Mouse (Mus musculus) cerebellum, postnatal 14 days (tissue): ENCODE measurements at regions not wholly inside any gene's neighbourhood (a gene's known extent, or its start where the extent isn't known, plus 50 kb on each side); places are given as distances from the start of the nearest gene placed in this dataset.

ENCODE experiments used
- DNase-seq, 2 experiments: peaks; one replicate each; pipeline ENCODE4 v3.0.0; 2021; ENCODE audit warnings: mixed read lengths in 2 of 2

DNA sequence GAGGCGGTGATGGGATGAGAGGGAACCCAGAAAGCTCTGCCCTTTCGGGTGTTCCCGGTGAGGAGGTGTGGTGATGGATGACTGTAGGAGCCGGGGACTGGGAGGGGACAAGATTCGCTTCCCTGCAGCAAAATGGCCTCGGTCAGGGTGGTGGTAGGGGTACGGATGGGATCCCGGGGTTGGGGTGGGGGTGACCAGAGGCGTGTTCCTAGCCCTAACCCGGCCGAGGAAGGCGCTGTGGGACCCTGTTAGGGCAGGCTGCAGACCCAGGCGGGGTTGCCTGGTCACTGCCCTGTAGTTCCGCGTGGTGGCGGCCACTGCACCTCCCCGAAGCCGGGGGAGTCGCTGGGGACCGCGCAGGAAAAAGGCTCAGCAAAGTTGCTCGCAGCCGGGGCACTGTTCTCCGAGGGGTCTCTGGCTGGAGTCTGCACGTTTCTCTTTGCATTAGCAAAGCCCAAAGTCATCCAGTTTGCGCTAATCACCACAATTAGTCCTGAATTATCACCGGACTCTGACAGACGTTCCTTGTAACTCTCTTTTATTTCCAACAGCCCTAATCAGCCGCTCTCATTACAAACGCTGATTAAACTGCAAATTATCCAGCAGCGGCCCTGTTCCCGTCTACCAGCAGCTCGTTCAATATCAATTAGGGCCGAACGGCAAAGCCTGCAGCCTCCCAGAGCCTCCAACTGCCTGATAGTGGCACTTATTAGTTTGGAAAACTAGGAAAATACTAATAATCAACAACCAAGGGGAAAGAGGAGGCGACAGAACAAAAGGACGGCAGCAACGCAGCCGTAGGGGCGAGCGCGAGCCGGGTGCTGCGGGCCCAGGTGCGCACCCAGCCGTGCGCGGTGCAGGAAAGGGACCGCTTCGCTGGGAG lies 78.8 kb upstream of the Tbca start:
- DNase-seq, result peak; percentile 29 to 37

DNA sequence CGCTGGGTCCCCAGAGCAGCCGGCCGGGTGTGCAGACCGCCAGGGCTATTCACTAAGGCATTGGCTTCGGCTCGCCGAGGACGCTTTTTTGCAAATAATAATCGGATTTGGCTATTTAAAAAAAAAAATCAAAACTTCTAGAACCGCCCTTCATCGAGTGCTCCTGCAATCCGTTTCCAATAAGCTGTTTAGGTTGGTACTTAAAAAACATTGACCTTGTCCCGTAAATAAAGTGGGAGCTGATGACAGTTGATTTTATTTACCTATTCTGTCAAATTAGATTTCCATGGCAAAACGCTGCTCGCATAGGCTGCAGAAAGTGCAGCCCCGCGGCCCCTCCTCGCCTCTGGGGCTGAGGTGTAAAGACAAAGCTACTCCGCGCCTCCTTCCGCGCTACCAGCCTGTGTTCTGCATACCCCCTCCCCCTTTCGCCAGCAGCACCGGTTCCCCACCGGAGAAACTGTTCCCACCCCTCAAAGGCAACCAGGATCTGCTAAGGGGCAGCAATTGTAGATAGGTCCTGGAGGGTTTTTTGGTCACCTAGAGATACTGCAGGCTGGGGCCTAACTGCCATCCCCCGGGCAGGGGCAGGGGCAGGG lies 78.0 kb upstream of the Tbca start:
- peak in 1 of 2 experiments; percentile 5 for DNase-seq

DNA sequence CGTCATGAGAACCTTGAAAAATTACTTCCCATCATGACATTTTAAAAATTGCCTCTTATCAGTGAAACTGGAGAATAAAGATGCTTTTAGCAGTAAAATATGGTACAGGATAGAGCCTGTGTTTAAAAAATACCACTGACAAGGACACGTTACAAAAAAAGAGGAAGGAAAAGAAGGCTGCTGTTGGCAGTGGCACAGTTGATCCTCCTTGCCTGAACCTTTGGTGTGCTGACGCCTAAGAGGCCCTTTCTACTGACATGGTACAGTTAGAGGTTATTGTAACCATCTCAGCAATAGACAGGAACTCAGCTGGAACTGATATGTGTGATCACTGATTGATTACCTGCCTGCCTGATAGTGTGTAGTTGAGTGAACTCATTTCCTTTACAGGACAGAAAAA lies 75.3 kb upstream of the Tbca start:
- no peak for DNase-seq

DNA sequence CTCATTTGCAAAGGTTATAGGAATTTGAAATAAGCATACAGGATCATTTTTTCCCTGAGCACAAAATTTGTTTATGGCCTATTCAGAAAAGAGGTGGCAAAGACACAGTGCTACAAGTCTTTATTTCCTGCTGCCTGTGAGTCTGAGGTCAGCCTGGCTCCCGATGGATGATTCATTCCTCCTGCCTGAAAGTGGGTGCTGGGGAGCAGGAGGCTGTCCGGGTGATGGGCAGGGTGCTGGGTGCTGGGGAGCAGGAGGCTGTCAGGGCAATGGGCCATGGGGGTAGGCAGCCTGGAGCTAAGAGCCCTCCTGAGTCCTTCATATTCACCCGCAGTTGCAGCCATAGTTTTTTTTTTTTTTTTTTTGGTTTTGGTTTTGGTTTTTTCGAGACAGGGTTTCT lies 67.1 kb upstream of the Tbca start:
- DNase-seq, result no peak
